In the genomic region with DNA sequence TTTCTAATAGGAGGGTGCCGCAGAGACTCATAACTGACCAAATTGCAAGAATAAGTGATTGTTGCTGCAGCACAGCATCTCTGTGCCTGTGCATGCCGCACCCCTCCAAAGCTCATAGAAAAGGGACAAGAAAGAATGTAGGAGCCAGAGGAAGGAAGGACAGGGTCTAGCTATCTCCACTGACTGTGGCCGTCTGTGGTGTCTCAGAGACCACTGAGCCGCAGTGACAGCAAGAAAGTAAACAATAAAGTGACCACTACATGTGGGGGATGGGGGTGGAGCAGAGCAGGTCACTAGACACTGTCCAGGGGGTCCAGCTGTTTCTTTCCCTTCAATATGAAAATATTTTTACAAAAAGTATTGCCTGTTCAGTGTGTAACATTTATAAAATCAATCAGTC, we compare ENCODE assay signal across 19 mouse cellular contexts.
"Had no signal": no experiment of that assay in that cellular context is flagged by ENCODE, and none has a peak within 500 bp of the region (broad histone marks: within the 10 kb centered on the region; RNA-seq: fewer than 3 reads in every experiment).

No protein-coding gene starts in this region.

- H3K9ac ChIP-seq: liver, embryonic 12.5 days; liver, embryonic 14.5 days; midbrain, embryonic 12.5 days; neural tube, embryonic 12.5 days had no signal

- ATAC-seq: liver, embryonic 12.5 days; midbrain, embryonic 16.5 days had no signal

- H3K9me3 ChIP-seq: liver, embryonic 12.5 days; midbrain, embryonic 10.5 days; midbrain, embryonic 12.5 days; neural tube, embryonic 12.5 days had no signal

- H3K4me3 ChIP-seq: liver, embryonic 12.5 days; midbrain, embryonic 10.5 days; midbrain, embryonic 12.5 days; myocyte; neural tube, embryonic 12.5 days had no signal

- H3K4me2 ChIP-seq: liver, embryonic 12.5 days; midbrain, embryonic 12.5 days; neural tube, embryonic 12.5 days had no signal

- DNase-seq: lung, adult 18-20 months; lung, postnatal 14 days; lung, postnatal 4 days; midbrain, embryonic 14.5 days; retina, postnatal 1 day; right cerebral cortex, adult 18-20 months; right cerebral cortex, postnatal 25 days; right cerebral cortex, postnatal 4 days; spleen, adult 18-20 months; thymus, adult 18-20 months; thymus, postnatal 14 days; thymus, postnatal 36 days had no signal

- H3K36me3 ChIP-seq: liver, embryonic 12.5 days; midbrain, embryonic 10.5 days; midbrain, embryonic 12.5 days; neural tube, embryonic 12.5 days had no signal

- H3K27ac ChIP-seq: liver, embryonic 12.5 days; liver, embryonic 14.5 days; midbrain, embryonic 10.5 days; midbrain, embryonic 12.5 days; neural tube, embryonic 12.5 days had no signal

- H3K27me3 ChIP-seq: liver, embryonic 12.5 days; neural tube, embryonic 12.5 days had no signal
